Comparison of ENCODE assay signal across 10 mouse cellular contexts in the genomic region with DNA sequence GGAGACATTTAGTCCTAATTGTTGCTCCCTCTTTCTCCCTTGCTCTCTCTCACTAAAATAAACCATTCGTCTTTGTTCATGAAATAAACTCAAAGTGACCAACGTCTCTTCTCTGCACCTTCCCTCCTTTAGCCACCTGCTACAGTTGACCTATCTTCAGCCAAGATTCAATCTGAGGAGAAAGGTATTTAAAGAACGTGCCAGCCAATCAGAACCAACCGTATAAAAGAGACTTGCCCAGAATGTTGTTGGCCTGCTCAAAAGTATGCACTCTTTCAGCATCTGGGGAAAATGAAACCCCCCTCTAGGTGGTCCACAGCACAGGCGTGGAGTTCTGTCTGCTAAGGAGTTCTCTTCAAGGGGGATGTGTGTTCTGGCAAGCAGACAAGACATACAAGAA.
"Had no signal": no experiment of that assay in that cellular context is flagged by ENCODE, and none has a peak within 500 bp of the region (broad histone marks: within the 10 kb centered on the region; RNA-seq: fewer than 3 reads in every experiment).

No protein-coding gene starts in this region.

- H3K9me3 ChIP-seq: lung, embryonic 15.5 days; megakaryocyte, embryonic 14.5 days; midbrain, embryonic 13.5 days; midbrain, embryonic 15.5 days; neural tube, embryonic 12.5 days; stomach, embryonic 15.5 days had no signal

- H3K27ac ChIP-seq: lung, embryonic 15.5 days; macrophage; midbrain, embryonic 13.5 days; midbrain, embryonic 15.5 days; neural tube, embryonic 12.5 days; stomach, embryonic 15.5 days; stomach, postnatal 0 days had no signal

- H3K4me1 ChIP-seq: lung, embryonic 15.5 days; neural tube, embryonic 12.5 days; stomach, embryonic 15.5 days had no signal

- H3K4me3 ChIP-seq: lung, embryonic 15.5 days; megakaryocyte, embryonic 14.5 days; midbrain, embryonic 13.5 days; midbrain, embryonic 15.5 days; neural tube, embryonic 12.5 days; stomach, embryonic 15.5 days had no signal

- H3K36me3 ChIP-seq: lung, embryonic 15.5 days; midbrain, embryonic 13.5 days; midbrain, embryonic 15.5 days; neural tube, embryonic 12.5 days; stomach, embryonic 15.5 days had no signal

- H3K27me3 ChIP-seq: lung, embryonic 15.5 days; midbrain, embryonic 13.5 days; midbrain, embryonic 15.5 days; neural tube, embryonic 12.5 days; stomach, embryonic 15.5 days had no signal

- ATAC-seq: liver, postnatal 0 days; lung, postnatal 0 days; midbrain, embryonic 13.5 days; midbrain, embryonic 15.5 days had no signal
